Comparison of ENCODE assay signal across 11 mouse cellular contexts in genomic region chr13:64368596-64368995, GRCm38 (mm10). TPM values are rescaled to one million over a fixed set of nuclear protein-coding genes. Genes with fewer than 3 reads are reported as not detected.
A peak's percentile ranks its signal among the peaks of the same experiment; 100 is the strongest.
DNase-seq lines count a peak whose midpoint lies in the region; ATAC-seq and TF ChIP-seq lines count a peak whose summit lies in the region.
"Had no signal": no experiment of that assay in that cellular context is flagged by ENCODE, and none has a peak within 500 bp of the region (broad histone marks: within the 10 kb centered on the region; RNA-seq: fewer than 3 reads in every experiment).

No protein-coding gene starts in this region.

- DNase-seq in heart, postnatal 14 days, result no peak
- no peak for DNase-seq in hindbrain, embryonic 10.5 days (ENCODE audit: low spot score)
- no peak for DNase-seq in liver, embryonic 14.5 days (ENCODE audit: low read depth in 3 of 3, low spot score in 3 of 3)
- no peak for DNase-seq in thymus, postnatal 10 days (ENCODE audit: low spot score in 2 of 2)
- DNase-seq in frontal cortex, postnatal 14 days (ENCODE audit: low spot score in 2 of 2), result no peak
- DNase-seq in urinary bladder, postnatal 10 days (ENCODE audit: low spot score), result no peak
- DNase-seq: layer of hippocampus, adult 9-11 months; thymus, postnatal 25 days had no signal

- WGBS in heart, embryonic 11.5 days (ENCODE audit: insufficient replicate concordance), result 89% methylated on average over 1 of the region's 1 CpGs
- 92% methylated on average over 1 of the region's 1 CpGs for WGBS in hindbrain, embryonic 10.5 days
- WGBS in liver, embryonic 14.5 days (ENCODE audit: insufficient replicate concordance), result 75% methylated on average over 1 of the region's 1 CpGs

- H3K4me1 ChIP-seq in heart, embryonic 11.5 days (ENCODE audit: control insufficient read depth, insufficient read depth, low read length), result peaks cover 7% of the 10 kb centered on the region
- H3K4me1 ChIP-seq in ES-Bruce4 (ENCODE audit: control insufficient read depth, insufficient read depth, low read length), result no peaks in the 10 kb centered on the region
- H3K4me1 ChIP-seq in hindbrain, embryonic 10.5 days (replicated peaks), result peaks cover 16% of the 10 kb centered on the region
- H3K4me1 ChIP-seq in liver, embryonic 14.5 days (replicated peaks; ENCODE audit: control insufficient read depth in 2 of 2, insufficient read depth in 2 of 2, low read length in 1 of 2), result peaks cover 0 to 6% of the 10 kb centered on the region in 2 experiments; a peak in 1 of 4 replicates

- H3K27ac ChIP-seq in heart, embryonic 11.5 days (ENCODE audit: low read depth, low read length), result no peak overlapping the region
- no peak overlapping the region for H3K27ac ChIP-seq in ES-Bruce4 (ENCODE audit: insufficient read depth, low read length)
- H3K27ac ChIP-seq in hindbrain, embryonic 10.5 days, result no peak overlapping the region
- H3K27ac ChIP-seq in liver, embryonic 14.5 days, result no peak overlapping the region

- peak overlapping the region; percentile 88 for H3K4me3 ChIP-seq in heart, embryonic 11.5 days (ENCODE audit: low read depth, low read length)
- H3K4me3 ChIP-seq in ES-Bruce4 (ENCODE audit: low read depth, low read length), result no peak overlapping the region
- 0 out of 2 replicates have a peak overlapping the region, but pooled peaks have one; percentile 86 for H3K4me3 ChIP-seq in hindbrain, embryonic 10.5 days
- H3K4me3 ChIP-seq in liver, embryonic 14.5 days (ENCODE audit: insufficient read depth in 1 of 2, low read depth in 2 of 2, low read length in 2 of 2), result no peak overlapping the region

- intact Hi-C loops in heart, postnatal 14 days (cut with DNase I), result loop anchor here (2.0 kb wide), 1 partner anchor 54 kb away; no protein-coding TSS in a partner anchor

- TF ChIP-seq POLR2A in ES-Bruce4 (IDR thresholded peaks at IDR 0.05; ENCODE audit: insufficient read depth, low read length), result no peak

- H3K4me2 ChIP-seq in heart, embryonic 11.5 days, result peak overlapping the region; percentile 71
- peak overlapping the region; percentile 74 for H3K4me2 ChIP-seq in liver, embryonic 14.5 days (ENCODE audit: low read depth)

- no peak for ATAC-seq in heart, embryonic 11.5 days (replicated peaks; ENCODE audit: insufficient number of reproducible peaks, low FRiP score, low TSS enrichment)
- ATAC-seq in liver, embryonic 14.5 days (ENCODE audit: insufficient read depth), result no peak
- ATAC-seq: CD4-positive, CD25-positive, alpha-beta regulatory T cell, adult 4 months had no signal

- no peak for TF ChIP-seq EP300 in ES-Bruce4 (IDR thresholded peaks at IDR 0.05; ENCODE audit: insufficient read depth, low read depth, low read length)
- no peak for TF ChIP-seq EP300 in liver, embryonic 14.5 days (IDR thresholded peaks at IDR 0.05; ENCODE audit: low read depth)

- 0 out of 2 replicates have a peak overlapping the region, but pooled peaks have one; percentile 6 for H3K9ac ChIP-seq in heart, embryonic 11.5 days (ENCODE audit: low read depth, low read length)
- H3K9ac ChIP-seq in ES-Bruce4 (ENCODE audit: low read depth, poor library complexity, severe bottlenecking), result 0 out of 2 replicates have a peak overlapping the region, but pooled peaks have one; percentile 92
- no peak overlapping the region for H3K9ac ChIP-seq in liver, embryonic 14.5 days (replicated peaks)

- H3K27me3 ChIP-seq in heart, embryonic 11.5 days (ENCODE audit: control insufficient read depth, insufficient read depth, low read length), result no peaks in the 10 kb centered on the region
- H3K27me3 ChIP-seq in ES-Bruce4 (ENCODE audit: control insufficient read depth, insufficient read depth, low read length, poor library complexity, severe bottlenecking), result no peaks in the 10 kb centered on the region
- H3K27me3 ChIP-seq in hindbrain, embryonic 10.5 days (ENCODE audit: insufficient read depth, poor library complexity, severe bottlenecking), result no peaks in the 10 kb centered on the region
- H3K27me3 ChIP-seq in liver, embryonic 14.5 days (ENCODE audit: control insufficient read depth, insufficient read depth, low read length), result no peaks in the 10 kb centered on the region

- H3K36me3 ChIP-seq in heart, embryonic 11.5 days (ENCODE audit: control insufficient read depth, insufficient read depth, low read length), result peaks cover 17% of the 10 kb centered on the region
- H3K36me3 ChIP-seq in ES-Bruce4 (ENCODE audit: control insufficient read depth, insufficient read depth, low read length, poor library complexity, severe bottlenecking), result peaks cover 43% of the 10 kb centered on the region
- peaks cover 50% of the 10 kb centered on the region for H3K36me3 ChIP-seq in hindbrain, embryonic 10.5 days
- no peaks in the 10 kb centered on the region for H3K36me3 ChIP-seq in liver, embryonic 14.5 days (replicated peaks; ENCODE audit: control insufficient read depth, insufficient read depth, low read depth)

- TF ChIP-seq CTCF in ES-Bruce4 (IDR thresholded peaks at IDR 0.05; ENCODE audit: low read depth, low read length), result no peak
- TF ChIP-seq CTCF in liver, embryonic 14.5 days (IDR thresholded peaks at IDR 0.05; ENCODE audit: low read depth), result no peak

- no peaks in the 10 kb centered on the region for H3K9me3 ChIP-seq in heart, embryonic 11.5 days (replicated peaks; ENCODE audit: control insufficient read depth, low read length)
- H3K9me3 ChIP-seq in ES-Bruce4 (replicated peaks; ENCODE audit: control insufficient read depth, insufficient read depth, low read length, poor library complexity, severe bottlenecking), result no peaks in the 10 kb centered on the region
- H3K9me3 ChIP-seq in hindbrain, embryonic 10.5 days, result no peaks in the 10 kb centered on the region
- H3K9me3 ChIP-seq in liver, embryonic 14.5 days (ENCODE audit: control insufficient read depth, low read length), result no peaks in the 10 kb centered on the region

RNA-seq across cellular contexts. Expression of gene Ctsl, which starts 2.1 kb away (rescaled TPM):
- polyA plus RNA-seq in heart, embryonic 11.5 days (2014; fragmentation: Nextera tagmentation; extraction: Ambion mirVana), result 296 and 339 TPM in 2 replicates
- 100 to 1,000 TPM; 260 to 267 TPM for total RNA-seq in heart, postnatal 14 days (2021)
- polyA plus RNA-seq in ES-Bruce4 (2011; ENCODE audit: insufficient read depth, insufficient read length, low read depth, missing spikeins), result 290 TPM in 2 replicates
- polyA plus RNA-seq in hindbrain, embryonic 10.5 days (2016; fragmentation: Nextera tagmentation; extraction: Ambion mirVana), result 135 and 146 TPM in 2 replicates
- 62.5 and 82.2 TPM in 2 replicates for polyA plus RNA-seq in liver, embryonic 14.5 days (2012; rRNA removed)
- 135 and 161 TPM in 2 replicates for polyA plus RNA-seq in liver, embryonic 14.5 days (2014; fragmentation: Nextera tagmentation; extraction: Ambion mirVana)

RNA-seq across cellular contexts. Expression of gene Aaed1, which starts 56.1 kb away (rescaled TPM):
- polyA plus RNA-seq in heart, embryonic 11.5 days (2014; fragmentation: Nextera tagmentation; extraction: Ambion mirVana), result 68.4 and 71.4 TPM in 2 replicates
- 10 to 100 TPM; 51.9 to 58.6 TPM for total RNA-seq in heart, postnatal 14 days (2021)
- 15.2 and 15.5 TPM in 2 replicates for polyA plus RNA-seq in ES-Bruce4 (2011; ENCODE audit: insufficient read depth, insufficient read length, low read depth, missing spikeins)
- 21.5 and 26.7 TPM in 2 replicates for polyA plus RNA-seq in hindbrain, embryonic 10.5 days (2016; fragmentation: Nextera tagmentation; extraction: Ambion mirVana)
- 4.3 and 7.0 TPM in 2 replicates for polyA plus RNA-seq in liver, embryonic 14.5 days (2012; rRNA removed)
- polyA plus RNA-seq in liver, embryonic 14.5 days (2014; fragmentation: Nextera tagmentation; extraction: Ambion mirVana), result 14.9 and 15.0 TPM in 2 replicates

Comparison
In these comparisons a context has a peak if more than half of its experiments do, and no peak if none do; other contexts are left out.
1. H3K4me3 ChIP-seq: peak in heart, embryonic 11.5 days (single experiment) and hindbrain, embryonic 10.5 days (single experiment); none in ES-Bruce4 (single experiment) and liver, embryonic 14.5 days (0 of 2).